Mouse (Mus musculus) lung, postnatal 4 days (tissue): ENCODE measurements at regions not wholly inside any gene's neighbourhood (a gene's known extent, or its start where the extent isn't known, plus 50 kb on each side); places are given as distances from the start of the nearest gene placed in this dataset.
A peak's percentile ranks its signal among the peaks of the same experiment; 100 is the strongest.

ENCODE experiments used
- DNase-seq, 2 experiments: peaks; one replicate each; pipeline ENCODE4 v3.0.0; 2021

- DNase-seq = no peak
These were observed 53.3 kb downstream of the Fos start for GRCm38 (mm10) chr12:85527011-85527410.

GRCm38 (mm10) chr12:85531638-85532037 lies 57.9 kb downstream of the Fos start:
- DNase-seq = no peak

- peak; percentile 49 to 70 for DNase-seq
These were observed 58.5 kb downstream of the Fos start for GRCm38 (mm10) chr12:85532221-85532612.

GRCm38 (mm10) chr12:85532613-85533460 lies 59.1 kb downstream of the Fos start:
- DNase-seq = peak; percentile 77 to 84

DNA sequence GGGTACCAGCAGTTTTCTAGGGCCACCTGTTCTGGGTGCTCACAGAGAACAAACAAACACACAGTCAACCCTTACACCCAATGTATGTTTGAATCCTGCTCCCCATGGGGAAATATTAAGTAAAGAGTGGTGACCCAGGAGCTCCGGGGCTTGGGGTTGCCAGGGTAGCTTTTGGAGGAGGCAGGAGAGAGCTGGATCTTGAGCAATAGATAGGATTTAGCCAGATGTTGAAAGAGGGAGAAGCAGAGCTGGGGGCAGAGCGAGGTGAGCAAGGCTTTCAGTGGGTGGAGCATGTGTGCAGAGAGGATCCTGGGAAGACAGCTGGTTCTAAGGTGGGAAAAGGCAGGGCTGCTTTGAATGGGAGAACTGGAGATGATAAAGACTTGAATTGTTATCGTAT lies 59.9 kb downstream of the Fos start:
- DNase-seq = no peak

- no peak for DNase-seq
These were observed 59.4 kb upstream of the Jdp2 start for GRCm38 (mm10) chr12:85539423-85539822.

DNA sequence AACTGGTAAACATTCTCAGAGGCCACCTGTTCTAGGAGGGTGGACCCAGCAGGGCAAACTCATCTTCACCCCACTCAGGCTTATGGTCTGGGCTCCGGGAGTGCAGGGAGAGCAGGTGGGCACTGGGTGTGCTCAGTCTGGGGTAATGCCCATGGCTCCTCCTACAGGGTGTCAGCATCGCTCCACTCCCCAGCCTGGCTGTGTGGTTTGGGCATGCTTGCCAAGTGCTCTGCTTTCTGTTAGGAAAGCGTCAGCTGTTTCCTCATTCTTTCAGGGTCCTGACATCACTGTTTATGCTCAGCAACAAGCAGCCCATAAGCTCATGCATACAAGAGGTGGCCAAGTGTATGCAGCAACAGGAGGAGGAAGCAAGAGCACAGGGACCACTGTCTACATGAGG lies 57.7 kb upstream of the Jdp2 start:
- DNase-seq = peak; percentile 79 to 87

GRCm38 (mm10) chr12:85542881-85543280 lies 55.9 kb upstream of the Jdp2 start:
- DNase-seq = peak in 1 of 2 experiments; percentile 22

DNA sequence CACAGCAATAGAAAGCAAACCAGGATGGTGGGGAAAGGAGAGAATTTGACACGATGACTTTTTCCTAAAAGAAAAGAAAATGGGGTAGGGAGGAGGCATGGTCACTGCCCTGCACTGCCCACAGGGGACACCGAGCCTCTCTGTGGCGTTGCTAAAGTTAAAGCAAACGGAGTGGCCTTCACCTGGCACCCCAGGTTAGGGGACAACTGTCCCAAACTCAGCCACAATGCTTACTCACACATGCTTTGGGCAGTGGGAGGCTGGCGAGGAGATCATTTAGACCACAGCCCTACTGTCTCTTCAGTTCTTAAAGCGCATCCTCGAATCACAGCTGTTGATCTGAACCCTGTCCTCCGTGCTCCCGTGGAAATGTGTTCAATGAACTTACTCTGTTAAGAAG lies 55.3 kb upstream of the Jdp2 start:
- DNase-seq = no peak

GRCm38 (mm10) chr12:85544801-85545200 lies 54.0 kb upstream of the Jdp2 start:
- DNase-seq = no peak

DNA sequence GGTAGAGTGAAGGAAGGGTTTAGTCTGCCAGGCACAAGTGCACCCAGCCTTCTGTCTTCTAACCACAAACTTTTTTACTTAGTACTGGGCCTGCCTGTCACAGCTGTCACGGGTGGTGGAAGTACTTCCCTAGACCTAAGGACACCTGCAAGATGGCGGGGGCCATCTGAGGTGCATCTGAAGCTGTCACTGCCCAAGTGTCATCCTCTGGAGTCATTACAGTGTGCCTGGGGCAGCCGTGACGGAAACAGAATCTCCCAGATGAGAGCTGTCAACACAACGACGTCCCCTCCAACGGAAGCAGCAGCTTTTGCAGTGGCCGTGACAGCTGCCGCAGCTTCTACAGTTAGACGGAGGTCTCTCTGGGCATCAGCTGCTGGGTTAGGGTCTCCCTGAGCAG lies 53.1 kb upstream of the Jdp2 start:
- DNase-seq = no peak

GRCm38 (mm10) chr12:85548076-85548475 lies 50.8 kb upstream of the Jdp2 start:
- DNase-seq = peak; percentile 37 to 64
